Mouse (Mus musculus) kidney, postnatal 36 days (tissue): ENCODE measurements at regions not wholly inside any gene's neighbourhood (a gene's known extent, or its start where the extent isn't known, plus 50 kb on each side); places are given as distances from the start of the nearest gene placed in this dataset.
"Not testable (repeated sequence)": the region's sequence is repeated elsewhere in the genome, so short reads cannot be mapped to it uniquely, and the experiment has no call there.

ENCODE experiments used
- DNase-seq, 2 experiments: peaks; one replicate each; pipeline ENCODE4 v3.0.0; 2021 to 2022; ENCODE audit warnings: mixed read lengths in 2 of 2

DNA sequence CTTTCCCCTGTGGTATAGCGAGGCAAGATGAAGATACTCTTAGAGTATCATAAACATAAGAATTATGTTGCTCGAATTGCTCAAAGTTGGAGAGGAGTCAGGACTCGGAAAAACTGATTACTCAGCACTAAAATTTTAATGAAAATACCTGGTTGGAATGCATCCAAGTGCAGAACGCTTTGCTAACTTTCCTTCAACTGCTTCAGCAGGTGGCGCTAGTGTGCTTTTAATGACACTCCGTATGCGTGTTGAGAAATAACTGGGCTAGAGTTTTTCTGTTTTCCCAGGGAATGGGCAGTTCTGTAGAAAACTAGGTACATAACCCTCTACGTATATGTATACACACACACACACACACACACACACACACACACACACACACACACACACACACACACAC, 221.0 kb downstream of the Grxcr1 start:
- DNase-seq, result peak; percentile 46 to 85

- DNase-seq, result no peak
Measured at GRCm38 (mm10) chr5:68253476-68253875, 221.8 kb downstream of the Grxcr1 start.

DNA sequence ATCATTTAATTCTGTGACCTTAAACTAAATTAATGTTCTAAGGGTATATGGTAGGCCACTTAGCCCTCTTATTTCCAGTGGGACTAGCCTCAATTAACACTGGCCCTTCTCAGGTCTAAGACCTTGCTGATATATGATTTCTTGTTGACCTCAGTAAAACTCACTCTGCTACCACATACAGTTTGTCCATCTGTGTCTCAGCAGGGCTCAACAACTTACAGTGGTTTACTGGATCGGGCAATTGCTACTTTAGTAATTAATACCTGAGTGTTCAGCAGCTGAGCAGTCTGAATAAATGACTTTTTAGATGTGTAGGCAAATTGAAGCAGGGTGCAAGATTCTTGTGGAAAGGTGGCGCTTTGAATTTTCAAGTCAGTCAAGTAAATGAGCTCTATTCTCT, 222.5 kb downstream of the Grxcr1 start:
- DNase-seq, result no peak

GRCm38 (mm10) chr5:68264206-68264605, 232.6 kb downstream of the Grxcr1 start:
- no peak for DNase-seq

- DNase-seq, result no peak
Measured at GRCm38 (mm10) chr5:68274271-68274670, 242.6 kb downstream of the Grxcr1 start.

DNA sequence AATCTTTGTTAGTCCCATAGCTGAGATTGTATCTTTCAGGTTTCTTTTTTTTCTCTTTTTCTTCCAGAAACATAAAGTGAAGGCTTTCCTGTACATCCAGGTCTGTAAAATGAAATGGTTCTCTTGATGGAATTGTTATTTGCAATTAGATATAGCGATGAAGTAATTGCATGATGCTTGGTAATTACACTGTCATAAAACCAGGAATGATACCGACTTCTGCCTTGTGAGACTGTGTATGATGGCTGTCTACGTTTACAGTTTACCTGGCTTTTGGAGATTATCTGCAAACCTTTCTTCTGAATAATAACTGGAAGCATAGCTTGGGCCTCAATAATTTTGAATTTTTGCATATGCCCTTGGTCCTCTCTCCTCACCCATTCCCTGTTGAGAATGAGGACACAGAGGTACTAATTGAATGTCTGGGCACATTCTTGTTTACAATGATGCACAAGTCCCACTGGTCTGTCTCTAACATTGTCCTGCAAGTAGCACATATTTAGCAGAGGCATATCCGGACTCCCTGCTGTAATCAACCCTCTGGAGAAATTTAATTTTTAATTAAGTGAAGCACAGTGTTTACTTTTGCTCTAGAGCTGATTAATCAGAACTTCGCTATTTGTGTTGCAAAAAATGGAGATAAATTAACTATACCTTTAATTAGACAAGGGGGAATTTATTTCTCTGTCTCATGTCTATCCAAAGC, 244.1 kb downstream of the Grxcr1 start:
- DNase-seq, result no peak

GRCm38 (mm10) chr5:68295774-68296173, 264.1 kb downstream of the Grxcr1 start:
- DNase-seq, result not testable (repeated sequence)

GRCm38 (mm10) chr5:68313187-68313586, 281.6 kb downstream of the Grxcr1 start:
- no peak for DNase-seq

- DNase-seq, result no peak
Measured at GRCm38 (mm10) chr5:68318979-68319378, 287.3 kb downstream of the Grxcr1 start.

DNA sequence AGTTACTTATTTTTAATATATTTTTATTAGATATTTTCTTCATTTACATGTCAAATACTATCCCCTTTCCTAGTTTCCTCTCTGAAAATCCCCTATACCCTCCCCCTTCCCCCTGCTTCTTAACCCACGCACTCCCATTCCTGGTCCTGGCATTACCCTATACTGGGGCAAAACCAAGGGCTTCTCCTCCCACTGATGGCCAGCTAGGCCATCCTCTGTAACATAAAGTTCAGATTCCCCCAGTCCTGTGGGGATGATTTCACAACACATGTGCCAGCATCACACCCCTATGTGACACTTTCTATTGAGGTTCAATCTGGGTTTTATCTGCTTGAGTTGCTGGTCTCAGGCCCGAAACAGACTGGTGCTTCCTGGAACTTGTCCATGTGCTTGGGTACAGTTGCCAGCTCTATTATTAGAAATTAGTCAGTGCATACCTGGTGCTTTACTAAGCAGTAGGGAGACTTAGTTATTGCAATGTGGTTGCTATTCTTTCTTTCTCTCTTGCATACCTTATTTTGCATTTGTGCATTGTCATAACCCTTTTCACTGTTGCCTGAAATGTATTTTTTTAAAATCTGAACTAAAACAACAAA, 295.5 kb downstream of the Grxcr1 start:
- DNase-seq, result peak; percentile 18 to 29

- DNase-seq, result peak in 1 of 2 experiments; percentile 6
Measured at GRCm38 (mm10) chr5:68329311-68329710, 297.7 kb downstream of the Grxcr1 start.

GRCm38 (mm10) chr5:68329828-68330227, 298.2 kb downstream of the Grxcr1 start:
- DNase-seq, result no peak

DNA sequence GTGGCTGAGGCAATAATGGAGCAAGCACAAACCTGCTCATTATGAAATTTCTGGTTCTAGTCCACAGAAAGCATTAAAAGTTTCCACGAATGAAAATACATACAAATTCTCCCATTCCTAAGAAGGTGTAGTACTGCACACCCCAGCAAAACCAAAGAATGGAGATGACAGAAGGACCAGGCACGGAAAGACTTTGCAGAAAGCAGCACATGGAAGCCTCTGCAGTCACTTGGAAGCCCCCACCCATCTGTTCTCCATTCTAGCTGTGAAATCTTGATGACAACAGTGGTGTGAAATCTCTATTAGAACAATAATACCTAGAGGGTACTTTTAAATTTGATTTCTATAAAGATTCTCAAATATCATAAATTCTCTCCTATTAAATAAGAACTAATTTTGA, 319.3 kb downstream of the Grxcr1 start:
- DNase-seq, result no peak

- DNase-seq, result no peak
Measured at GRCm38 (mm10) chr5:68351793-68352192, 320.2 kb downstream of the Grxcr1 start.

- DNase-seq, result no peak
Measured at GRCm38 (mm10) chr5:68353211-68353610, 321.6 kb downstream of the Grxcr1 start.

GRCm38 (mm10) chr5:68353816-68354215, 322.2 kb downstream of the Grxcr1 start:
- not testable (repeated sequence) for DNase-seq

DNA sequence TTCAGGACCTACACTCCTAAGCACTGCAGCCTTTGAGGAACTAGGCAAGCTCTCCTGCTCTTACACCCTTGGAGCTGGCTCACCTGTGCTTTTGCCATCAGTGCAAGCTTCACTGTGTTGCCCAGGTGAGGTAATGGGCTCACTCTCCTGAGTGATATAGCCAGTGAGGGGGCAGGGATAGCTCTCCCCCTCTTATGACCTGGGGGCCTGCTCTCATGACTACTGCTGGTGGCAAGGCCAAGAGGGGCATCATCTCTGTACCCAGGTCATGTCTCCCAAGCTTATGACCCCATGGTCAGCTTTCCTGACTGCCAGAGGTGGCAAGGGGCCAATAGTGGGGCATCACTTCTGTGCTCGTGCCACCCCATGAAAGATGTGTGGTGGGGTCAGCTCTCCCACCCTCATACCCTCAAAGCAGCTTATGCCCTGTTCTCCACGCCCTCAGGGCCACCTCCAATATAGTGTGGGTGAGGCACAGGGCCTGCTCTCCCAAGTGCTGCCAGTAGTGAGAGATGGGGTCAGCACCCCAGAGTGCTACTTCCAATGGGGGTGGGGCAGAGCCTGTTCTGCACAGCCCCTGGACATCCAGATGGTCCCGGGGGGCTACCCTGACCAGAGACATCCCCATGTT, 330.1 kb downstream of the Grxcr1 start:
- DNase-seq, result no peak

DNA sequence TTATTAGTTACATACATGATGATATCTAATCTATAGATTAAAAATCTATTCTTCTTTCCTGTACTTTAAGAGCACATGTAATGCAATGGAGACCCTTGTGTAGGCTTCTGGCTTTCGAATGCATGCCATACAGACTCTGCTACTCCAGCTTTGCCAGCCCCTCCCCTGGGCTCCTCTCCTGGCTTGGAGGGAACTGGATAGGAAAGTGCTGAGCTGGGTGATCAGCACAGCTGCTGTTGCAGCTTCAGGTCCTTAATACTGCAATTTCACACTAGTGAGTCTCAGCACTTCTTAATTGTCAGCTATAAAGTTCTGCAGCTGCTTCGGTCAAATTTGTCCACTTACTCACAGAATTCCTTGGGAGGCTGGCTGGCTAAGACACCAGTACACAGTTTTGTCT, 341.4 kb downstream of the Grxcr1 start:
- no peak for DNase-seq
